Mouse (Mus musculus) large intestine, adult 2 months (tissue): ENCODE measurements around the gene Olfr1231. TPM values are rescaled to one million over a fixed set of nuclear protein-coding genes. Genes with fewer than 3 reads are reported as not detected.

Source experiments
- DNase-seq: peaks from one replicate; pipeline ENCODE4 v3.0.0-alpha.2; 2012; ENCODE audit warnings: low read depth, low spot score
- WGBS: fragments of 180-500 bp; shearing (Covaris S2); methylation state at CpG from one replicate; pipeline ENCODE4 v1.1.7; 2018; 5-methylcytosine and 5-hydroxymethylcytosine counted together
- polyA plus RNA-seq: library from polyadenylated mRNA; depleted of rRNA; stranded (reverse); fragments of >200 nt; gene quantifications from 2 replicates; pipeline ENCODE4 v1.2.3, GENCODE M21; 2012; rRNA removed

Gene Olfr1231
- not detected in 2 replicates for polyA plus RNA-seq

GRCm38 (mm10) chr2:89306974-89307373 is at the start of gene Olfr1231:
Olfr1231 (minus strand) TSS chr2:89307074.
- no peak for DNase-seq
- WGBS = 74% methylated on average over 2 of the region's 2 CpGs

DNA sequence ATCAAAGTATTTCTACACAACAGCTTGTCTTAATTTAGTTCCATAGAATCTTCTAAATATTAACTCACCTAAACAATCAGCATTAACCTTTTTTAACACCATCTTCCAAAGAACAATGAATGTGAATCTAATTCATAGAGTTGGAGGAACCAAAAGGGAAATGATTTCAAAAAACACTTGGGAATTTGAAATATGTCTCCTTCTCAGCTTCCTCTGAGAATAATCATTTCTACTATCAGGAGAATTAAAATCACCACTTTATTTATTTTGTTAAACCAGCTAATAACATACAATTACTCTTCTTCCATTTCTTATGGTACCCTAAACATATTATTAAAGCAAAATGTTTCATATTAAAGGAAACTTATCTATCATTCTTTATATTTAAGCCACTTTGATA is 35.4 kb upstream of the Olfr1231 start, which contains the start of gene Olfr1233:
TSS of gene Olfr1233 (minus strand) at position 101 of the 400 bp plus-strand sequence.
- no peak for DNase-seq

GRCm38 (mm10) chr2:89329575-89329974 is 22.7 kb upstream of the Olfr1231 start, which contains the start of gene Olfr1232:
Olfr1232 (minus strand) TSS chr2:89329675.
- no peak for DNase-seq

DNA sequence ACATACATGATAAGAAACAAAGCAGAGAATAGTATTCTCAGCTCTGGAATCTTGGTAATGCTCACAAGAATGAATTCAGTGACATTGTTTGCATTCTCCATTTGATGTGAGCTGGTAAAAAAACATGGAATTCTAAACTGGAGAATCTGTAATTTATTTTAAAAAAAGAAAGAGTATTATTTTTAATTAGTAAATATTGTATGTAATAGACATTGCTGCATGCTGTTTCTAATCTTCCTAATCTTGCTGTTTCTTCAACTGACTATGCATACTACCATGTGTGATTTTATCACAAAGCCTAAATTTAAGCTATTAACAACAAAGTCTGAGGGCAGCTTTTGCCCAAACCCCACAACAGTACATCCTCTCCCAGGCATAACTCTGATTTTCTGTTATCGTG is 9.7 kb downstream of the Olfr1231 start, which contains the start of gene Olfr1230:
TSS of gene Olfr1230 (minus strand) at position 101 of the 400 bp plus-strand sequence.
- no peak for DNase-seq
- WGBS = 82% methylated on average over 1 of the region's 1 CpGs

GRCm38 (mm10) chr2:89287914-89288313 is 19.0 kb downstream of the Olfr1231 start, which contains the start of gene Olfr1229:
Olfr1229 (minus strand) TSS chr2:89288014.
- DNase-seq = no peak
- WGBS = 68% methylated on average over 2 of the region's 2 CpGs

DNA sequence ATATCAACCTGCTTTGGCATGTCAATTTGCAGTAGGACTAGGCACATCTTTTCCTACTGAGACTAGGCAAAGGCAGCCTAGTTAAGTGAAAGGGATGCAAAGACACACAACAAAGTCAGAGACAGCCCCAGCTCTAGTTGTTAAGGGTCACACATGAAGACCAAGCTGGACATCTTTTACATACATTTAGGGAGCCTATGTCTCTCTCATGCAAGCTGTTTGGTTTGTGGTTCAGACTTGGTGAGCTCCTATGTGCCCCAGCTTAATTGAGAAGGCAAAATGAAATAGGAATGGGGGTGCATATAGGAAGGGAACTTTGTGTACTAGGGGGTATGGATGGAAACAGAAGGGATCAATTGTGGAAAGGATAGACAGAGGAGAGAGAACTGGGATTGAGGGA is 52.9 kb downstream of the Olfr1231 start, which contains the start of gene Olfr1228:
TSS of gene Olfr1228 (minus strand) at position 101 of the 400 bp plus-strand sequence.
- no peak for DNase-seq

Other genes starting within 250 kb of the Olfr1231 start
- gene Olfr1218, start 245.9 kb downstream of the Olfr1231 start, polyA plus RNA-seq = not detected in 2 replicates
- not detected in 2 replicates for gene Olfr1219, start 223.6 kb downstream of the Olfr1231 start, polyA plus RNA-seq
- gene Olfr1220, start 200.2 kb downstream of the Olfr1231 start, polyA plus RNA-seq = not detected in 2 replicates
- gene Olfr1221, start 189.8 kb downstream of the Olfr1231 start, polyA plus RNA-seq = not detected in 2 replicates
- gene Olfr1222, start 174.0 kb downstream of the Olfr1231 start, polyA plus RNA-seq = not detected in 2 replicates
- not detected in 2 replicates for gene Olfr1223, start 155.5 kb downstream of the Olfr1231 start, polyA plus RNA-seq
- not detected in 2 replicates for gene Olfr1224-ps1, start 143.0 kb downstream of the Olfr1231 start, polyA plus RNA-seq
- gene Olfr1225, start 132.4 kb downstream of the Olfr1231 start, polyA plus RNA-seq = not detected in 2 replicates
- gene Olfr1226, start 107.0 kb downstream of the Olfr1231 start, polyA plus RNA-seq = not detected in 2 replicates
- gene Olfr1228, start 53.0 kb downstream of the Olfr1231 start, polyA plus RNA-seq = not detected in 2 replicates
- gene Olfr1229, start 19.1 kb downstream of the Olfr1231 start, polyA plus RNA-seq = not detected in 2 replicates
- gene Olfr1230, start 9.8 kb downstream of the Olfr1231 start, polyA plus RNA-seq = not detected in 2 replicates
- not detected in 2 replicates for gene Olfr1232, start 22.6 kb upstream of the Olfr1231 start, polyA plus RNA-seq
- gene Olfr1233, start 35.3 kb upstream of the Olfr1231 start, polyA plus RNA-seq = not detected in 2 replicates
- not detected in 2 replicates for gene Olfr1234, start 57.8 kb upstream of the Olfr1231 start, polyA plus RNA-seq
- not detected in 2 replicates for gene Olfr1238, start 102.6 kb upstream of the Olfr1231 start, polyA plus RNA-seq
- not detected in 2 replicates for gene Olfr1239, start 113.3 kb upstream of the Olfr1231 start, polyA plus RNA-seq
- not detected in 2 replicates for gene Olfr1240, start 135.9 kb upstream of the Olfr1231 start, polyA plus RNA-seq
- not detected in 2 replicates for gene Olfr1241, start 180.1 kb upstream of the Olfr1231 start, polyA plus RNA-seq
- gene Olfr1242, start 191.3 kb upstream of the Olfr1231 start, polyA plus RNA-seq = not detected in 2 replicates
- not detected in 2 replicates for gene Olfr1243, start 224.4 kb upstream of the Olfr1231 start, polyA plus RNA-seq